Mouse (Mus musculus): ENCODE measurements around the gene 2310022A10Rik. TPM values are rescaled to one million over a fixed set of nuclear protein-coding genes. Genes with fewer than 3 reads are reported as not detected.

2310022A10Rik gene
- polyA plus RNA-seq, 1 experiment from 2014 or later, result 30.6 TPM

DNA sequence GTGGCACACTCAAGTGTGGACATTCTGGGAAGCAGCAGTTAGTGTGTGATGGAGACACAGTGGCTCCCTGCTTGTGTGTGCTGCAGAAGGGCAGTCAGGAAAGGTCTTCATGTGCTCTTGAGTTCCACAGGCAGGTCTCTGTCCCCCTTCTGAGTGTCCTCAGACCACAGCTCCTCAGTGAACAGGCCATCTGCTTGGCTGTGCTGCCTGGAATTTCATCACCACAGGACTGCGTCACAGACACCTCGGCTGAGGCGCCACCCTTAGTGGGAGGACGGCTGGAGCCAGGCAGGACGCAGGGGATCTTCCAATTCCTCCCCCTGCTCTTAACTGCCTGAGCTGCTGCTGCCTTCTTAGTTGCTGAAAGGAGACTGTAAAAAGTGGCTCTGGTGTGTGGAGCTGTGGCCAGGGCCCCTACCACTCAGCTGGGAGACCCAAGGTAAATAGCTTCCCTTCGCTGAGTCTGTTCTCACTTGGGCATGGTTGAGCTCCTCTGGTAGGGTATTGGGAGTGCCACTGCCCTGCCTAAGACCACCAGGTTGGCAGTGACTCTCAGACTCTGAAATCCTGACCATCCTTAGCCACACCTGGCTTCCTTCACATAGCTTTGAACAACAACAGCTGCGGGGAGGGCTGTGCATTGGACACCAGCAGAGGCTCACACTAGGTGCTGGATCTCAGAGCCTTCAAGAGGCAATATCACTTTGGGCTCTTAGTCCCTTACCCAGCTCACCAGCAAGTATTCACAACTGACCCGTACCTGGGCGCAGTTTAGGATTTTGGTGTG is 52.7 kb downstream of the 2310022A10Rik start:
- no peak for ATAC-seq (ENCODE audit: extremely low read depth, insufficient number of reproducible peaks, low FRiP score, low TSS enrichment)
- Histone ChIP-seq H3K9ac (peak overlapping the region; percentile 58), H3K4me2 (peak overlapping the region; percentile 32), H3K27ac (replicated peaks) (peak overlapping the region; percentile 81), H3K4me3 (no peak overlapping the region), H3K4me1 (peaks cover 97% of the 10 kb centered on the region), H3K27me3 (replicated peaks) (no peaks in the 10 kb centered on the region), H3K9me3 (no peaks in the 10 kb centered on the region), H3K36me3 (peaks cover 22% of the 10 kb centered on the region)
- WGBS, result 36% methylated on average over 9 of the region's 9 CpGs

- peak overlapping the region; percentile 58 for H3K9ac ChIP-seq
- H3K4me3 ChIP-seq, result no peak overlapping the region
- no peaks in the 10 kb centered on the region for H3K9me3 ChIP-seq
- no peaks in the 10 kb centered on the region for H3K27me3 ChIP-seq (replicated peaks)
- H3K4me2 ChIP-seq, result peak overlapping the region; percentile 32
- WGBS, result 43% methylated on average over 10 of the region's 10 CpGs
- peaks cover 31% of the 10 kb centered on the region for H3K36me3 ChIP-seq
- H3K27ac ChIP-seq (replicated peaks), result peak overlapping the region; percentile 81
- no peak for ATAC-seq (ENCODE audit: extremely low read depth, insufficient number of reproducible peaks, low FRiP score, low TSS enrichment)
- H3K4me1 ChIP-seq, result peaks cover 87% of the 10 kb centered on the region
Measured at GRCm38 (mm10) chr7:27606481-27607254, 53.6 kb downstream of the 2310022A10Rik start.

DNA sequence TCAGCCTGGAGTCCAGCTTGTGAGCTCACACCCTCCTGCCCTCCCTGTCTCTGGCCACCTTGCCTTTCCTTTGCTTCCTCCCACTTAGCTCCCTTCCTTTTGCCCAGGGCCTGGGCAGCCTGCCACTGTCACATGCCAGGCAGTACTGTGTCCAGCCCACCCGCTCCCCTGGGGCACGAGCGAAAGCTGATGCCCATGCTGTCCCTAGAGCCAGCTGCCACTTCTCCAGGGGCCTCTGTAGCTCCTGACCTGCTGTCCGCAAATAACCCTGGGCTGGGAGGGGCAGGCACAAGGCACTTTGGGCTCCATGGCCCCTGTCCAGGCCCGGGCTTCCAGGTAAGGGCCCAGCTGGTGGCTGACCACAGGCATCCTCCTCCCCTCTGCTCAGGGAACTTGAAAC is 54.5 kb downstream of the 2310022A10Rik start:
- Histone ChIP-seq H3K4me3 (no peak overlapping the region), H3K4me2 (0 out of 2 replicates have a peak overlapping the region, but pooled peaks have one; percentile 32), H3K9ac (peak overlapping the region; percentile 58), H3K27ac (replicated peaks) (peak overlapping the region; percentile 52), H3K9me3 (no peaks in the 10 kb centered on the region), H3K36me3 (peaks cover 34% of the 10 kb centered on the region), H3K27me3 (replicated peaks) (no peaks in the 10 kb centered on the region), H3K4me1 (peaks cover 79% of the 10 kb centered on the region)
- 32% methylated on average over 5 of the region's 5 CpGs for WGBS
- ATAC-seq (ENCODE audit: extremely low read depth, insufficient number of reproducible peaks, low FRiP score, low TSS enrichment), result no peak

DNA sequence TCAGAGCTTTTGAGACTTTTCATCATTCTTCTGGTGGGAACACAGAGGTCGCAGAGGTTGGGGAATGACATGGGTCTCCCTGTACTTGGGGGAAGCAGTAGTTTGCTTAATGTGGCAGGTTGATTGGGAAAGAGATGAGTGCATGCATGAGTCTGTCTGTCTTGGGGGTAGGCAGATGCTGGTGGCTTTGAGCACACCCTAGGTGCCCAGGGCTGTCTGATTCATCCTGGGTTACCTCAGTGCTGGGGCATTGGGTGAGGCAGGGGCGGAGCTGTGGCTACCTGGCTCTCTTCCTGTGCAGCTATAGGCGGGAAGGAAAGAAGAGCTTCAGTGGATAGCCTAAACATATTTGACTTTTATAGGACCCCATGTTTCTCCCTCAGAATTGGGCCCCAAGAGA is 55.1 kb downstream of the 2310022A10Rik start:
- Histone ChIP-seq H3K4me2 (no peak overlapping the region), H3K36me3 (peaks cover 34% of the 10 kb centered on the region), H3K27ac (replicated peaks) (peak overlapping the region; percentile 52), H3K27me3 (replicated peaks) (no peaks in the 10 kb centered on the region), H3K9me3 (no peaks in the 10 kb centered on the region), H3K4me1 (peaks cover 79% of the 10 kb centered on the region), H3K4me3 (no peak overlapping the region), H3K9ac (peak overlapping the region; percentile 58; the same call in 1 of the 2 replicates)
- ATAC-seq (ENCODE audit: extremely low read depth, insufficient number of reproducible peaks, low FRiP score, low TSS enrichment), result no peak
- WGBS, result 85% methylated on average over 3 of the region's 3 CpGs

DNA sequence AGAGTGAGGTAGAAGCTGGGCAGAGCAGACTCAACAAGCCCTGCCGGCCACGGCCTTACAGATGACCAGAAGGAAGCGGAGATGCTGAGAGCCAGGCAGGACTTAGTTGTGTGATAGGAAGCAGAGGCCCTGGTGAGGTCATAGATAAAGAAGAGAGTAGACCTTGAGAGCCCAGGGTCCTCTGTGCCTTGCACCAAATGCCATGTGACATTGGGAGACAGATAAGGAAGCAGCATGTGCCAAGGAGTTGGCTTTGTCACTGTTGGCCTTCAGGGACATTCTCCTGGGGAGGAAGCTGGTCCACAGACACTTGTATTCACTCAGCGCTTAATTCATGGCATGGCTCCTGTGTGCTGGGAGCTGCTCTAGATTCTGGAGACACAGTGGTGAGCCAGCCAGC is 56.3 kb downstream of the 2310022A10Rik start:
- Histone ChIP-seq H3K27ac (replicated peaks) (peak overlapping the region; percentile 53), H3K36me3 (peaks cover 34% of the 10 kb centered on the region), H3K4me3 (no peak overlapping the region), H3K9ac (peak overlapping the region; percentile 59), H3K4me1 (peaks cover 76% of the 10 kb centered on the region), H3K27me3 (replicated peaks) (no peaks in the 10 kb centered on the region), H3K9me3 (no peaks in the 10 kb centered on the region), H3K4me2 (no peak overlapping the region)
- WGBS, result 28% methylated on average over 4 of the region's 4 CpGs
- no peak for ATAC-seq (ENCODE audit: extremely low read depth, insufficient number of reproducible peaks, low FRiP score, low TSS enrichment)

DNA sequence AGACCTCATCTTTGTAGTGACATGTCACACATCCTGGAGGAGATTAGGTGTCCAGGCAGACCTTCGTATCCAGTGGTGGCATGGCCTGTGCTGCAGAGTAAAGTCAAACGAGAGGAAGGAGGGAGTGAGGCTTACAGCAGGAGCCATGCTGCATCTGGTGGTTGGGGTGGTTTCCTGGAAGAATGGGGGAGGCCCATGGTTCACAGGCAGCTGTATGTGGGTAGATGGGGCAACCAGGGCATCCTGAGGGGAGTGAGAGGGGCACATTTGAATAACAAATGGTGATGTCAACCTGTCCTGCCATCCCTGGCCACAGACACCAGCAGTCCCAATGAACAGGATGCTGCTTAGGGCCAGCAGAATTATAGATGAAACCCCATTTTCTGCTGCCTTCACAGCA is 56.7 kb downstream of the 2310022A10Rik start:
- H3K4me1 ChIP-seq, result peaks cover 73% of the 10 kb centered on the region
- no peaks in the 10 kb centered on the region for H3K9me3 ChIP-seq
- H3K9ac ChIP-seq, result peak overlapping the region; percentile 10; the same call in 1 of the 2 replicates
- H3K27ac ChIP-seq (replicated peaks), result peak overlapping the region; percentile 53
- ATAC-seq (ENCODE audit: extremely low read depth, insufficient number of reproducible peaks, low FRiP score, low TSS enrichment), result no peak
- H3K27me3 ChIP-seq (replicated peaks), result no peaks in the 10 kb centered on the region
- no peak overlapping the region for H3K4me2 ChIP-seq
- 22% methylated on average over 2 of the region's 2 CpGs for WGBS
- H3K36me3 ChIP-seq, result peaks cover 34% of the 10 kb centered on the region
- no peak overlapping the region for H3K4me3 ChIP-seq

DNA sequence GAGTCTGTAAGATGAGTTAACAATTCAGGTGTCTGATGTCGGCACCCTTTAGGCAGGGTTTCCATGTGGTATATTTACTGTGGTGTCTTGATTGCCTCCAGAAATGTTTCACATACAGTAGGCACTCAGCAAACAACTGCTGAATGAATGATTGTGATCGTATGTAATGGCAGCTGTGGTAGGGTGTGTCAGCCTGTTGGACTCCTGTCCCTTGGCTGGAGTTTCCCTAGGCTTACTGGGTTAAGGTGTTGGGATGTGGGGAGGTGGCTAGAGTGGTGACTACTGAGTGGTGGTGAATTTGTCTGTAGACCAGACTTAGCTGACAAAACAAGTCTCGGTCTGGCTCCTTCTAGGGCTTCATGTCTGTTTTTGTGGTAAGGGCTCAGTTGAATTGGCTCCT is 57.3 kb downstream of the 2310022A10Rik start:
- H3K9ac ChIP-seq, result no peak overlapping the region
- H3K27me3 ChIP-seq (replicated peaks), result no peaks in the 10 kb centered on the region
- peaks cover 66% of the 10 kb centered on the region for H3K4me1 ChIP-seq
- no peak for ATAC-seq (ENCODE audit: extremely low read depth, insufficient number of reproducible peaks, low FRiP score, low TSS enrichment)
- no peaks in the 10 kb centered on the region for H3K9me3 ChIP-seq
- H3K27ac ChIP-seq (replicated peaks), result no peak overlapping the region
- WGBS, result 94% methylated on average over 3 of the region's 3 CpGs
- no peak overlapping the region for H3K4me3 ChIP-seq
- H3K4me2 ChIP-seq, result no peak overlapping the region
- H3K36me3 ChIP-seq, result peaks cover 34% of the 10 kb centered on the region

DNA sequence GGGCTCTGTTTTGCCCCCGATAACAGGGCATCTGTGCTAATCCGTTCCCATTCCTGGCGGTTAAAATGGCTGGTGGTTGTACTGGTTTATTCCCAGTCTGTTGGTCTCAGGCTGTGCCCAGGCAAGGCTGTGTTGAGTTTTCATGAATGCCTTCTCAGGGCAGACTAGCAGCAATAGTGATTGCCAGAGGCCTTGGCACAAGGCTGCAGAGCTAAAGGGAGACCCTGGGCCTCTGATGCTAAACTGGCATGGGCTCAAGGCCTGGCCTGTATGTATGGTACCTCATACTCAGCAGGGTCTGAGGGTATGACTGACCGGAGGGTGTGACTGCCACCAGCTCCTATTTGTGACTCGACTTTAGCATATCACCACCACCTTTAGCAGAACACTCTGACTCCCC is 57.8 kb downstream of the 2310022A10Rik start:
- Histone ChIP-seq H3K9me3 (no peaks in the 10 kb centered on the region), H3K27me3 (replicated peaks) (no peaks in the 10 kb centered on the region), H3K36me3 (peaks cover 38% of the 10 kb centered on the region), H3K27ac (replicated peaks) (no peak overlapping the region), H3K9ac (no peak overlapping the region), H3K4me2 (no peak overlapping the region), H3K4me1 (peaks cover 61% of the 10 kb centered on the region), H3K4me3 (no peak overlapping the region)
- WGBS, result 85% methylated on average over 5 of the region's 5 CpGs
- no peak for ATAC-seq (ENCODE audit: extremely low read depth, insufficient number of reproducible peaks, low FRiP score, low TSS enrichment)

DNA sequence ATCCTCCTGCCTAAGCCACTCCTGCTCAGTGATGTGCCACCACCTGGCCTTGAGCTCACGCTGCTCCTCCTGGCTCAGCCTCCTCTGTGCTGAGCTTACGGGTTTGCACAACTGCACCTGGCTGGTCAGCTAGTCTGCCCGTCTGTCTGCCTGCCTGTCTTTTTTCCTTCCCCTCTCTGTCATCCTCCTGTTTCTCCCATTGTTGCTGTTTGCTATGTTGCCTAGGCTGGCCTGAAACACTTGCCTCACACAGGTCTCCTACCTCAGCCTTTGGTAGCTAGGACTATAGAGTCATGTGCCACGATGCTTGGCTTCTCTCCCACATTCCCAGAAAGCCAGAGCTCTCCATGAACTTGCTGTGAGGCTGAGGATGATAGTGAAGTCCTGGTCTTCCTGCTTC is 59.9 kb downstream of the 2310022A10Rik start:
- H3K27ac ChIP-seq (replicated peaks), result no peak overlapping the region

GRCm38 (mm10) chr7:27613751-27614499 is 60.9 kb downstream of the 2310022A10Rik start:
- H3K4me3 ChIP-seq, result no peak overlapping the region
- H3K36me3 ChIP-seq, result peaks cover 63% of the 10 kb centered on the region
- H3K9ac ChIP-seq, result no peak overlapping the region
- H3K27me3 ChIP-seq (replicated peaks), result no peaks in the 10 kb centered on the region
- peaks cover 31% of the 10 kb centered on the region for H3K4me1 ChIP-seq
- H3K4me2 ChIP-seq, result no peak overlapping the region
- 79% methylated on average over 8 of the region's 8 CpGs for WGBS
- no peak overlapping the region for H3K27ac ChIP-seq (replicated peaks)
- H3K9me3 ChIP-seq, result no peaks in the 10 kb centered on the region
- ATAC-seq (ENCODE audit: extremely low read depth, insufficient number of reproducible peaks, low FRiP score, low TSS enrichment), result no peak

More for the DNA sequence above, 59.9 kb downstream of the 2310022A10Rik start:
- no peaks in the 10 kb centered on the region for H3K27me3 ChIP-seq (replicated peaks)
- no peak overlapping the region for H3K9ac ChIP-seq
- H3K4me3 ChIP-seq, result no peak overlapping the region
- no peaks in the 10 kb centered on the region for H3K9me3 ChIP-seq
- 62% methylated on average over 4 of the region's 4 CpGs for WGBS
- H3K36me3 ChIP-seq, result peaks cover 58% of the 10 kb centered on the region
- H3K4me1 ChIP-seq, result peaks cover 41% of the 10 kb centered on the region
- H3K4me2 ChIP-seq, result no peak overlapping the region
- ATAC-seq (ENCODE audit: extremely low read depth, insufficient number of reproducible peaks, low FRiP score, low TSS enrichment), result no peak

- peaks cover 98% of the 10 kb centered on the region for H3K36me3 ChIP-seq
- no peak overlapping the region for H3K9ac ChIP-seq
- H3K4me2 ChIP-seq, result no peak overlapping the region
- H3K27ac ChIP-seq (replicated peaks), result no peak overlapping the region
- no peaks in the 10 kb centered on the region for H3K9me3 ChIP-seq
- no peak for ATAC-seq (ENCODE audit: extremely low read depth, insufficient number of reproducible peaks, low FRiP score, low TSS enrichment)
- no peaks in the 10 kb centered on the region for H3K27me3 ChIP-seq (replicated peaks)
- 75% methylated on average over 6 of the region's 6 CpGs for WGBS
- H3K4me3 ChIP-seq, result no peak overlapping the region
- no peaks in the 10 kb centered on the region for H3K4me1 ChIP-seq
Measured at GRCm38 (mm10) chr7:27621028-27621427, 68.0 kb downstream of the 2310022A10Rik start.

Data from heart, embryonic 13.5 days (tissue).